Mouse (Mus musculus): ENCODE data around the gene Gm14412.
"Not testable (repeated sequence)": the region's sequence is repeated elsewhere in the genome, so short reads cannot be mapped to it uniquely, and the experiment has no call there.

The Gm14412 gene

GRCm38 (mm10) chr2:177324257-177324733 lies at the start of gene Gm14412:
Gene Gm14412 (minus strand): TSS chr2:177324307.
- DNase-seq (ENCODE audit: extremely low read depth, low read depth, low spot score): not testable (repeated sequence)

- DNase-seq (ENCODE audit: extremely low read depth, low read depth, low spot score): not testable (repeated sequence)
Measured at GRCm38 (mm10) chr2:177329661-177330292, 5.7 kb upstream of the Gm14412 start.

- DNase-seq (ENCODE audit: extremely low read depth, low read depth, low spot score): not testable (repeated sequence)
Measured at GRCm38 (mm10) chr2:177321361-177321760, 2.7 kb downstream of the Gm14412 start.

- DNase-seq (ENCODE audit: extremely low read depth, low read depth, low spot score): not testable (repeated sequence)
Measured at GRCm38 (mm10) chr2:177320786-177321320, 3.3 kb downstream of the Gm14412 start.

- DNase-seq (ENCODE audit: extremely low read depth, low read depth, low spot score): no peak
Measured at GRCm38 (mm10) chr2:177318996-177319395, 5.1 kb downstream of the Gm14412 start.

- DNase-seq (ENCODE audit: extremely low read depth, low read depth, low spot score): not testable (repeated sequence)
Measured at GRCm38 (mm10) chr2:177309627-177310026, 14.5 kb downstream of the Gm14412 start.

GRCm38 (mm10) chr2:177304980-177305379 lies 19.1 kb downstream of the Gm14412 start:
- DNase-seq (ENCODE audit: extremely low read depth, low read depth, low spot score): not testable (repeated sequence)

- DNase-seq (ENCODE audit: extremely low read depth, low read depth, low spot score): not testable (repeated sequence)
Measured at GRCm38 (mm10) chr2:177283701-177284100, 40.4 kb downstream of the Gm14412 start.

GRCm38 (mm10) chr2:177277754-177278153 lies 46.4 kb downstream of the Gm14412 start:
- DNase-seq (ENCODE audit: extremely low read depth, low read depth, low spot score): not testable (repeated sequence)

GRCm38 (mm10) chr2:177272237-177272636 lies 51.9 kb downstream of the Gm14412 start:
- not testable (repeated sequence) for DNase-seq (ENCODE audit: extremely low read depth, low read depth, low spot score)

- not testable (repeated sequence) for DNase-seq (ENCODE audit: extremely low read depth, low read depth, low spot score)
Measured at GRCm38 (mm10) chr2:177266936-177267335, 57.2 kb downstream of the Gm14412 start, which contains the start of gene Gm14409. Gene Gm14409 (minus strand): TSS chr2:177267036.
